Mouse (Mus musculus): ENCODE measurements around the gene Smim12. TPM values are rescaled to one million over a fixed set of nuclear protein-coding genes. Genes with fewer than 3 reads are reported as not detected.

The Smim12 gene
- total and polyA plus RNA-seq, 3 experiments: 48.3 to 60.1 TPM; not detected in 1

DNA sequence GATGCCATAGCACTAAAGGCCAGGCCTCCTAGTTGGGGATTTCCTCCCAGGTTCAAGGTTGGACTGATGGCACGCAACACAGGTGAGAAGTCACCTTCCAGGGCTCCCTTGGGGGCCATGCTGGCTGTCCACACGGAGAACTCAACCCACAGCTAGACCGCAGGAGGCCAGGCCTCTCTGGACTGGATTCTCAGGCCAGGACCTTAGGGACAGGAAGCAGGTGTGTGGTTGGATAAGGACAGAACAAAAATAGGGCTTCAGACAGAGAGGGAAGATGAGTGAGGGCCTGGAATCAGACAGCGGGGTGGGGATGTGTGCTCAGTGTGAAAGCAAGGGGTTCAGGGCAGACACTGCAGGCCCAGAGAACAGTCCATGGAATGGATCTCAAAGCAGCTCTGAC lies 43.3 kb downstream of the Smim12 start:
- no peak for DNase-seq (ENCODE audit: low read depth, low spot score)
- H3K27ac ChIP-seq (ENCODE audit: control insufficient read depth, low read depth, low read length): no peak overlapping the region
- TF ChIP-seq MAZ (IDR thresholded peaks at IDR 0.05; ENCODE audit: low read depth, low read length) (no peak), CTCF (IDR thresholded peaks at IDR 0.05 in 2 of 3, conservative IDR thresholded peaks at IDR 0.05 in 1 of 3; ENCODE audit: control insufficient read depth in 1 of 3, insufficient read depth in 1 of 3, low read depth in 2 of 3, low read length in 3 of 3, poor library complexity in 1 of 3, severe bottlenecking in 1 of 3) (no peak), SMC3 (IDR thresholded peaks at IDR 0.05; ENCODE audit: low read depth, low read length) (no peak), NELFE (IDR thresholded peaks at IDR 0.05; ENCODE audit: low read depth, low read length) (no peak), CHD2 (IDR thresholded peaks at IDR 0.05; ENCODE audit: low read length) (no peak), HCFC1 (IDR thresholded peaks at IDR 0.05; ENCODE audit: low read depth, low read length) (no peak), MAX (IDR thresholded peaks at IDR 0.05; ENCODE audit: low read length) (no peak), RCOR1 (IDR thresholded peaks at IDR 0.05; ENCODE audit: low read depth, low read length) (no peak), POLR2AphosphoS2 (IDR thresholded peaks at IDR 0.05; ENCODE audit: low read length) (no peak), E2F4 (IDR thresholded peaks at IDR 0.05; ENCODE audit: borderline replicate concordance, low read depth, low read length) (no peak), JUND (IDR thresholded peaks at IDR 0.05; ENCODE audit: low read depth, low read length) (no peak), MXI1 (IDR thresholded peaks at IDR 0.05; ENCODE audit: low read depth, low read length) (no peak), GATA1 (IDR thresholded peaks at IDR 0.05; ENCODE audit: low read depth, low read length) (no peak), EP300 (IDR thresholded peaks at IDR 0.05; ENCODE audit: low read depth in 1 of 2, low read length in 2 of 2) (no peak), USF2 (IDR thresholded peaks at IDR 0.05; ENCODE audit: borderline replicate concordance in 1 of 2, insufficient read depth in 1 of 2, low read depth in 1 of 2, low read length in 2 of 2) (no peak), ETS1 (IDR thresholded peaks at IDR 0.05; ENCODE audit: low read depth, low read length) (no peak), KAT2A (conservative IDR thresholded peaks at IDR 0.05; ENCODE audit: low read depth, low read length) (no peak)
- H3K4me3 ChIP-seq (ENCODE audit: control insufficient read depth in 1 of 2, insufficient read depth in 1 of 2, low read depth in 2 of 2, low read length in 2 of 2): no peak overlapping the region
- no peaks in the 10 kb centered on the region for H3K36me3 ChIP-seq (ENCODE audit: control insufficient read depth in 1 of 2, insufficient read depth in 2 of 2, low read length in 2 of 2)
- no peak overlapping the region for H3K9ac ChIP-seq (ENCODE audit: control insufficient read depth, low read depth, low read length, poor library complexity, severe bottlenecking)
- H3K27me3 ChIP-seq (ENCODE audit: control insufficient read depth in 1 of 2, insufficient read depth in 2 of 2, low read length in 2 of 2): no peaks in the 10 kb centered on the region
- H3K79me2 ChIP-seq (ENCODE audit: control insufficient read depth, insufficient read depth, low read length, poor library complexity): no peaks in the 10 kb centered on the region
- no peaks in the 10 kb centered on the region for H3K9me3 ChIP-seq (replicated peaks; ENCODE audit: insufficient read depth, low read length)
- H3K4me1 ChIP-seq (ENCODE audit: control insufficient read depth in 1 of 2, insufficient read depth in 2 of 2, low read length in 2 of 2): no peaks in the 10 kb centered on the region

DNA sequence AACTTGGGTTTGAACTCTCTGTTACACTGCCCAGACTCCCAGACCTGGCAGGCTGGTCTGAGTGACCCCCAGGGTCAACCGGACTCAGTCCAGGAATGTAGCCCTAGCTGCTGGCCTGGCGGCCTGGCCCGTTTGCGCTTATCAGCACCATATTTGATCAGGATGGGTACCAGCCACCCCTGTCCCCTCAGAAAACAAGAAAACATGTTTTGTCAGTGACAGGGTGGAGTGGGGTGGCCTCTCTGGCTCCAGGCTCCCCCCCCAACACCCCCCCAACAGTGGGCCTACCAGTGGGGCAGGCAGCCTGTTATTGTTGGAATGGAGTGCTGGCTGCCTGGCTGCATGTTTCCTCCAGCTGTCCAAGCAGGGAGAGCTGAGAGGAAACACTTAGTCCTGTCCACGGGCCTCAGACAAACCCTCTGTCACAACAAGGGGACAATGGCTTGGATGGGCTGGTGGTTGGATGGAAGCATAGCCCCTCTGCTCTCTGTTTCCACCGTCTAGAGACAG lies 45.5 kb downstream of the Smim12 start:
- no peak overlapping the region for H3K9ac ChIP-seq (ENCODE audit: control insufficient read depth, low read depth, low read length, poor library complexity, severe bottlenecking)
- H3K4me3 ChIP-seq (ENCODE audit: control insufficient read depth in 1 of 2, insufficient read depth in 1 of 2, low read depth in 2 of 2, low read length in 2 of 2): no peak overlapping the region
- TF ChIP-seq USF1 (IDR thresholded peaks at IDR 0.05; ENCODE audit: low read depth, low read length): no peak
- no peak for TF ChIP-seq USF2 (IDR thresholded peaks at IDR 0.05; ENCODE audit: borderline replicate concordance in 1 of 2, insufficient read depth in 1 of 2, low read depth in 1 of 2, low read length in 2 of 2)
- TF ChIP-seq SMC3 (IDR thresholded peaks at IDR 0.05; ENCODE audit: low read depth, low read length): no peak
- no peak for TF ChIP-seq JUND (IDR thresholded peaks at IDR 0.05; ENCODE audit: low read depth, low read length)
- no peak for TF ChIP-seq EP300 (IDR thresholded peaks at IDR 0.05; ENCODE audit: low read depth in 1 of 2, low read length in 2 of 2)
- no peak for TF ChIP-seq GATA1 (IDR thresholded peaks at IDR 0.05; ENCODE audit: low read depth, low read length)
- TF ChIP-seq KAT2A (conservative IDR thresholded peaks at IDR 0.05; ENCODE audit: low read depth, low read length): no peak
- TF ChIP-seq UBTF (IDR thresholded peaks at IDR 0.05; ENCODE audit: borderline replicate concordance, insufficient read depth, low read depth, low read length): no peak
- TF ChIP-seq CHD1 (IDR thresholded peaks at IDR 0.05; ENCODE audit: low read depth, low read length): no peak
- no peak for TF ChIP-seq NELFE (IDR thresholded peaks at IDR 0.05; ENCODE audit: low read depth, low read length)
- no peak for TF ChIP-seq RAD21 (IDR thresholded peaks at IDR 0.05; ENCODE audit: low read depth, low read length)
- DNase-seq (ENCODE audit: low read depth, low spot score): no peak
- no peaks in the 10 kb centered on the region for H3K79me2 ChIP-seq (ENCODE audit: control insufficient read depth, insufficient read depth, low read length, poor library complexity)
- H3K9me3 ChIP-seq (replicated peaks; ENCODE audit: insufficient read depth, low read length): no peaks in the 10 kb centered on the region
- H3K36me3 ChIP-seq (ENCODE audit: control insufficient read depth in 1 of 2, insufficient read depth in 2 of 2, low read length in 2 of 2): no peaks in the 10 kb centered on the region
- H3K4me1 ChIP-seq (ENCODE audit: control insufficient read depth in 1 of 2, insufficient read depth in 2 of 2, low read length in 2 of 2): no peaks in the 10 kb centered on the region
- H3K27ac ChIP-seq (ENCODE audit: control insufficient read depth, low read depth, low read length): no peak overlapping the region
- H3K27me3 ChIP-seq (ENCODE audit: control insufficient read depth in 1 of 2, insufficient read depth in 2 of 2, low read length in 2 of 2): no peaks in the 10 kb centered on the region
